Mouse (Mus musculus) erythroblast, embryonic 14.5 days (primary cell): ENCODE results near the gene Cma1.

Experiments used
- GATA1 ChIP-seq: IDR thresholded peaks from 2 replicates; pipeline ENCODE4 v1.6.1; 2012; ENCODE audit warnings: low read length, inconsistent platforms, mixed read lengths
- TAL1 ChIP-seq: IDR thresholded peaks from 3 replicates; pipeline ENCODE4 v1.6.1; 2012; ENCODE audit warnings: low read length, inconsistent platforms, mixed read lengths

DNA sequence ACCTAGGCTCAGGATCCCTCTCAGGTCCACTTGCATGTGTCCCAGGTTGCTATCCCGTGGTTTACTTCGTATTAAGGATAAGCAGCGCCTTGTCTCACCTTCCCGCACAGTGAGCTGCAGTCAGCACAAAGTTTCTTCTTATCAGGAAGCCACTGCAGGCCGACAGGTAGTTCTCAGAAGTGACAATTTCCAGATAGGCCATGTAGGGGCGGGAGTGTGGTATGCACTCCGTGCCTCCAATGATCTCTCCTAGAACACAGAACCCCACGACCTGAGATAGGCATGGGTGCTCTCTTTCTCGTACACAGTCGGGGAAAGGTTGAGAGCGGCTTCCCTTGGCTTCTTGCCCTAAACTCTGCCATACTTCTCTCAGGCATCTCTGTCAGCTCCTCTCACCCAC lies 874 bp downstream of the Cma1 start:
- TF ChIP-seq TAL1, result no peak
- TF ChIP-seq GATA1, result no peak
